Mouse (Mus musculus): ENCODE data around the gene Spock2.
A peak's percentile ranks its signal among the peaks of the same experiment; 100 is the strongest.
"Not testable (repeated sequence)": the region's sequence is repeated elsewhere in the genome, so short reads cannot be mapped to it uniquely, and the experiment has no call there.

Spock2 gene

DNA sequence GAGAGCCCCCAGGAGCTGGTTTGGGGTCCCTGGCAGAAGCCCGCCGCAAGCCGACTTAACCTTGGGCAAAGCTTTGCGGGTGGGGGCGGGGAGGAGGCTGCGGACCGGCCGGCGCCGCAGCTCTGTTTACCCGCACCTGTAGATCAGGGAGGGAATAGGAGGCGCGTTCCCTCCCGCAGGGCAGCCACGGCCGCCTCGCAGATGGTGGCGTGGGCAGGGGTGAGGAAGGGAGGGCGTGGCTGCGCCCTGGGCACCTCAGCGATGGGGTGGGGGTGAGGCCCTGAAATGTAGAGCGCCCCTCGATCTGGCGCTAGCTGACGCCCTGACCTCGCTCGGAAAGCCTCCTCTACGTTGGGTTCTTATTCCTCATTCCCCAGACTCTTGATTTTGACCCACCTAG lies 1.4 kb downstream of the Spock2 start:
- DNase-seq (ENCODE audit: low spot score in 2 of 2) = peak in 1 of 2 experiments; percentile 18

DNA sequence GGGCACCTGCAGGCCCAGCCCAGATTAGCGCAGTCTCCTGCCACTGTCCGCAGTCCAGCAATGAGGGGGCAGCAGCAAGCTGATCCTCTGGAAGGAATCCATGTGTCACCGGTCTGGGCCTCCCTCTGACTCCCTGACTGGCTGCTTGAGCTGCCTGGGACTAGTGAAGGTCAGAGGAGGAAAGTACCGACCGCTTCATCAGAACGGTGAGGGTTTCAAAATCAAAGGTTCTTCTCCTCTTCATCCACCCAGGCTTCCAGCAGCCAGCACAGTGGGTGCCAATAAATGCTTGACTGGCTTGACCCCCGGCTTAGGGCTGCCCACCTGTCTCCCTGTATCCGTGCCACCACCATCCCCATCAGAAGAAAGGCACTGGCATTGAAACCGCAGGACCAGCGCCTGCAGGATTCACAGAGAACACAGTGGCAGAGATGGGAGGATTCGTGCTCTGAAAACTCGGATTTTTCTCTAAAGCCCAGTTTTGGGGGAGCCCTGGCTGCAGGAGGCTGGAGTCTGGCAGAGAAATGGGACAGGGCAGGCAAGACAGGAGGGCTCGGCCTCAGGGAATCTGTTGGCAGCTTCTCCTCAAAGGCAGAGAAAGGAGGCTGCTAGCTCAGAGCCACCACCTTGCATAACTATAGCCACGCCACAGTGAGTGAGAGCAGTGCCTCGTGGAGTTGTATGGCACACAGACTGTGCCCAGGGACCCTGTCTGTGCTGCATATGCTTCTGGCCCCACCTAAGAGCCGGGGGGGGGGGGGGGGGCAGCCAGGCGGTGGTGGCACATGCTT lies 2.5 kb downstream of the Spock2 start:
- no peak for DNase-seq (ENCODE audit: low spot score in 2 of 2)

DNA sequence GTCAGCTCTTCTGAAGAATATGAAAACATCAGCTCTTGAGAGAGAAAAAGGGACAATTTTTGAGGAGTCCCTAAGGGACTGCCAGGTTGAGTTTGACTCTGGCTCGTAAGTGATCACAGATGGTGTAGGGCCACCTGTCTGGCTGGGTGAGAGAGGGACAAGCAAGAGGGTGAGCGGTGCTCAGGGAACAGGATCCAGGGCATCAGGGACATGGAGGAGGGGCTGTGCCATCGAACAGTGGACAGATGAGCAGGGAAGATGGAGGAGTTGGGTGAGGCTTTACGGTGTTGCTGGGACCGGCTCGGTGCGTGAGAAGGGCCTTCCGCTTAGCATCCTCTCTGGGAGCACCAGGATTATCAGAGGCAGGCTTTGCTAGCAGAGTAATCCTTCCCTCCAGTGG lies 3.3 kb downstream of the Spock2 start:
- DNase-seq (ENCODE audit: low spot score in 2 of 2) = no peak

DNA sequence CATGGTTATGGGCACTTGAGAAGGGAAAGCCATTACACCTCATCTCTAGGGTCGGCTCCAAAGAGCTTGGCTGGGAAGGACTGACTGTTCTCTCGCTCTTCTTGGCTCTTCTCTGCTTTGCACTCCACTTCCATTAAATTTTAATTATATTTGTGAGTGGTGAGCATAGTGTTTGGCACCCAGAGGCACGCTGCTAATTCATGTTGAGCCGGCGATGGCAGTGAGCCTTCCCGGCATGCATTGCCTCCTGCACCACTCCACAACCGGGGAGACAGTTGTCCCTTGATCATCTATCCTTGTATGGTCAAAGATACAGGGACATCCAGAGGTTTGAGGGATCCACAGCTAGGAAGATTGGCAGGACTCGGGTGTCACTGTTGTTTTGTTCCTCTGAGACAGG lies 4.0 kb downstream of the Spock2 start:
- no peak for DNase-seq (ENCODE audit: low spot score in 2 of 2)

DNA sequence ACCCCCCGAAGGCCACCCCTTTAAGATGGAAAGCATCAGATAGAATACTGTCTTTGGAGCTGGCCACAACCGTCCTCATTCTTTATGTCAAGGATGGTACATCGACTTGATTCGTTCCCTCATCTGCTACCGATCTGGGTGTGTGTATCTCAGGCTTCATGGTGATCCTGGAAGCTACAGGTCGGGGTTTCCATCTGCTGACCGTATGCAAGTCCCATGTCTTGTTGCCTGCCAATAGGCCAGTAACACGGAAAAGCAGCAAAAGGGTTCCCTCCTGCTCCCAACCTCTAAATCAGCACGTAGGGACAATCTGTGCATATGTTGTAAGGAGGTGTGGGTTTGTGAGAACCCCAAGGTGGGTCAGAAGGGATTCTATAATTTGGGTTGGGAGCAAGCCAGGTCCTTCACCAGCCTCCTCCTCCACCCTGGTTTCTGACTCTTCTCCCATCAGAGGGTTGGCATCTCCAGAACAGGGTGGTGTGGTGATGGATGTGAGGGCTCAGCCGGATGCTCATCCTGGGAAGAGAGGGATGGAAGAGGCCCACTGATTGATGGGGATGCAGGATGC lies 5.0 kb downstream of the Spock2 start:
- DNase-seq (ENCODE audit: low spot score in 2 of 2) = no peak

DNA sequence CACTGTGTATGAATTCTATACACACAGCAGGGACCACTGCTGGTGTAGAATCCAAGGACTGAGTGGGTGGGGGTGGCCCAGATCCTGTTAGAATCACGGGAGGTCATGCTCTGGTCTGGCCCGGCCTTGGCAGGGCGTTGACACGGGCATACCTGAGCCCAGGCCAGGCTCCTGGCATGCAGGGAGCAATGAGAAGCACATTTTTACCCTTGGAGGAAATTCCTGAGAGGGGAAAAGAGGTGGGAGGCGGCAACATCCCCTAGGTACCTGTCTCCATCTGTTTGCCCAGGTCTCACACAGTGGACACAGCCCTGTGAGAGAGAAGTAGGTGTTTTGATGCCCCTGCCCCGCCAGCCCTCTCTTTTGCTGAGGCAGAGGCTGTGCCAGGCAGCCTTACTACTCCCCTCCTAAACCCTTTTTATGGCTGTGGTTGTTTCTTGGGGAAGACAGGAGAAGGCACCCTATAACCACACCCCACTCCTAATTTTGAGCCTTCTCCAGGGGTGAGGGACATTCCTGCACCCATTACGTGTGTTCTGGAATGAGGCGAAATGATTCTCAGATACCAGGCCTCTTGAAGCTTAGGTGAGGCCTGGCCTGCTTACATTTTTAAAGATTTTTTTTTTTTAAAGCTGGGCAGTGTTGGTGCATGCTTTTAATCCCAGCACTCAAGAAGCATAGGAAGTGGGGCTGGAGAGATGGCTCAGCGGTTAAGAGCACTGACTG lies 8.1 kb downstream of the Spock2 start:
- no peak for DNase-seq (ENCODE audit: low spot score in 2 of 2)

DNA sequence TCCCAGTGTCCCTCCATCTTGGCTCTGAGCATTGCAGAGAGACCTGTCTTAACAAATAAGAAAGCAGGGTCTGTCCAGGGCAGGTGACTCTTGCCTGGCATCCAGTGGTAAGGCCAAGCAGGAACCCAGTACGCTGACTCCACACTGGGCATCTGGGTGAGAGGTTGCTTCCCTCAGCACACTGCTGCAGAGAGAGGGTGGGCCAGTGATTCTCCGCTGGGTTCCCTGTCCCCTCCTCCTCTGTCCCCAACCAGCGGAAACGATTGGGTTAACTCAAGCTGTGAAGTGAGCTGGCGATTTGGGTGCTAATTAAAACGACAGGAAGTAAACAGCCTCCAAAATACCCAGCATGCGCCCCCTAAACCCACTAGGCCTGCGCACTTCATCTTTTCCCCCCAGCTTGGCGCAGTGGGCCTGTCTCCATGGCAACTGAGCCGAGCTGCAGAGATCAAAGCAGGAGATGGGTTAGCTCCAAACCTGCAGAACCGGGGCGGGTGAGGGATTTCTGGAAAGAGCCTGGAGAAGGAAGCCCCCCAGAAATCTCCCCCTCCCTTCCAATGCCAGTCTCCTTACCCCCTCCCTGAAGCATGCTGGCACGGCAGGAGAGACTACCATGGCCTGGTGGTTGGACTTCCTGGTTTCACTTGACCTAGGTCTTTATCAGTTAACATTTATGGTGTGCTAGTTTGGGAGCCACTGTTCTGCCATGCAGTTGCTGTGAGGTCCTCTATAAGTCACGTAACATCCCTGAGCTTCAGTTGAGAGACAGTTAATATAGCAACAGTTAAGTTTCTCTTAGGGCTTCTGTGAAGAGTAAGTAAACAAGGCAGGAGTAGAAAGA lies 9.5 kb downstream of the Spock2 start:
- DNase-seq (ENCODE audit: low spot score in 2 of 2) = peak; percentile 49

DNA sequence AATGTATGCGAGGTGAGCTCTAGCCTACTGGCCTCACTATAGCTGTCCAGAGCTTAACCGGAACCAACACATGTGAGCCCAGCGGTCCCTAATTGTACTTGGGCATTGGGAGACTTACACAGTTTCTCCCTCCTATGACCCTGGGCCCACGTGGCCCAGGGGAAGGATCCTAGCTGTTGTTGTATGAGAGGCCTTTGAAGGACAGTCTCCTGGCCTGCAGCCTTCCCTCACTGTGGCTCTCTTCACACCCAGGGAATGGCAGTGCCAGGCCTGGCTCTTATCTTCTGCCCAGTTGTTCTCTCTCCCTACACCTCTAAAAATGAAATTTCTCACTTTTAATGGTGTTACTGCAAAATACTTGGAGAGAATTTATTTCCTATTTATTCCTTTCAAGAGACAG lies 11.0 kb downstream of the Spock2 start:
- no peak for DNase-seq (ENCODE audit: low spot score in 2 of 2)

DNA sequence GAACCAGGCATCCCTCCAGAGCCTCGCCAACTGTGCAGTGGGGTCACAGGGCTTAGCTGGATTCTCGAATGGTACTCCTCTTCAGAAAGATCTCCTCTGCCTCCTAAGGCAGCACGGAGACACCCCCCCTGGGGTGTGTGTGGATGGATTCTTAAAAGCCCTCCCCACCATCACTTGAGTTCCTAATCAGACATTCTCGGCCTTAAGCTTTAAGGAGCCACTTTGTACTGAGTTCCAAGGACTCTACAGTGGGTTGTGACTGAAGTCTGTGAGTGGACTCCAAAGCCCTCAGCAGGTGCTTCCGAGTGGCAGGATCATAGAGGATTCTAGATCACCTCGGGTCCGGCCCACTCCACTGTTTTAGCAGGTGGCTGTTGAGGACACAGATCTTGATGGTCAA lies 12.4 kb downstream of the Spock2 start:
- no peak for DNase-seq (ENCODE audit: low spot score in 2 of 2)

DNA sequence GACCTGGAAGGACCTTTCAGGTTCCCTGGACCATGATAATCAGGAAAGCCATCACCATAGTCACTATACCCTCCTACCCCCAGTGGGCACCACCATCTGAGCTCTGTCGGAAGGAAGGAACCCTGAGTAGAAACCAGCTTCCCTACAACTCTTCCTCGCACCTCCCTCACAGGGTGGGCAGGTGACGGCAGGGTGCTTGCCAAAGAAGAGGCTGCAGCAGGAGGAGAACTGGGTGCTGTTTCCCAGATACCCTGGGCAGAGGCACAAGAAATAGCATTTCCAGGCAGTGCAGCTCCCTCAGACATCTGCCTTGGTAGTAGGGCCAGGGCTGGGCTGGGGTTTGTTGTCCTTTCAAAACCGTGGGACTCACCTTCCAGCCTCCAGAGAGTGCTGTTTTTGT lies 14.6 kb downstream of the Spock2 start:
- no peak for DNase-seq (ENCODE audit: low spot score in 2 of 2)

DNA sequence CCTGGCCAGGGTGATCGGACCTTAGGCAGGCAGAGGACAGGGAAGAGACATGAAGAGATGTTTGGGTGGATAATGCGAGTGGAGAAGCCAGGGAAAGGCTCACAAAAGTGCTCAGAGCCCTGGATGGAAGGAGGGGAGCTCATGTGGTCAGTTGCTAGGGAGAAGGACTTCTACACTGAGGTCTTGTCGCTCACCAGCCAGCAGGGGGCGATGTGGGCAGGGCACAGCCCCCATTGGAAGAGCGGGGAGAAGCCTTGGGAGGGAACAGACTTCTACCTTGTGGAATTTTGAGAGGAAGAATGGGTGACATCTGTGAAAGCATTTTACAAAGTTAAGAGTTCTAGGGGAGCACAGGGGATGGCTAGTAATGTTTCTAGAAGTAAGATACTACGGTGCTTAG lies 18.1 kb downstream of the Spock2 start:
- peak in 1 of 2 experiments; percentile 23 for DNase-seq (ENCODE audit: low spot score in 2 of 2)

DNA sequence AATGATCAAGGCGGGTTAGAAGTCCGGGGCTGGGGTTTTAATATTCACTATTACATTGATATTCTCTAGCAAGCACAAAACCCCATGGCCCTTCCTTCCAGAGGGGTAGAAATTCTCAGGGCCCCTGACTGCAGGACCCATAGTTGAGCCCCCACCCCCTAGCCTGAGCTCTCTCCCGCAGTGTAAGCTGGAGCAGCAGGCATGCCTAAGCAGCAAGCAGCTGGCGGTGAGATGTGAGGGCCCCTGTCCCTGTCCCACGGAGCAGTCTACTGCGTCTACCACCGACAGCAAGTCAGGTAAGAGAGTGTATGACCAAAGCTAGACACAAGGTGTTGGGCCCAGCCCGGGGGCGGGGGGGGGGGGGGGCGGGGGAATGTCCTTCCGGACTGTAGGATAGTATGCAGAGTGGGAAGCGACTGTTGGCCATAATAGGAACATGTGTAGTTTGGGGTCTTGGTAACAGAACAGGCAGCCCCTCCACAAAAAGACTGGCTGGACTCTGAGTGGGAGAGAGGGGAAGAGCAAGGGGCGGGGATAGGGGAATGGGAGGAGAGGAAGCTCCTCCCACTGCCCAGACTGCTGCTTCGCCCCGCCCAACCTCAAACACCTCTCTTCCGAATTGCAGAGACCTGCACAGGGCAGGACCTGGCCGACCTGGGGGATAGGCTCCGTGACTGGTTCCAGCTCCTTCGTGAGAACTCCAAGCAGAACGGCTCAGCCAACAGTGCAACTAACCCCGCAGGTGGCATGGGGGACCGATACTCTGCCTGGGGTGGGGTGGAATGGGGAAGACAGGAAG lies 19.7 kb downstream of the Spock2 start:
- no peak for DNase-seq (ENCODE audit: low spot score in 2 of 2)

DNA sequence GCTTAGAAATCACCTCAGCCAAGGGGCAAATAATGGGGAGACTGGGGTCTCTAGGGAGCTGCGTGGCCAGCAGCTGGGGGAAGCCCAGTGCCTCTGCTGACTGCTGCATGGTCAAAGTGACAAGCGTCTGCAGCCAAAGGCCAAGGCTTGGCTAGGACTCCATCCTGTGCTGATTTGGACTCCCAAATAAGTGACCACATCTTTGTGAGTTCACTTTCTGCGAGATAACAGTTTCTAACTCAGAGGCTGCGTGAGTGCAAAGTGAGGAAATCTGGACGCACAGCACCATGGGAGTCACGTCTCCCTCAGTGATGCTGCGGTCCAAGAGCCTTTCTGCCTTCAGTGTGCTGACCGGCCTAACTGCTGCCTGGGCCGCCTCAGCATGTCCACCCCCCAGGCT lies 22.3 kb downstream of the Spock2 start:
- DNase-seq (ENCODE audit: low spot score in 2 of 2) = no peak

DNA sequence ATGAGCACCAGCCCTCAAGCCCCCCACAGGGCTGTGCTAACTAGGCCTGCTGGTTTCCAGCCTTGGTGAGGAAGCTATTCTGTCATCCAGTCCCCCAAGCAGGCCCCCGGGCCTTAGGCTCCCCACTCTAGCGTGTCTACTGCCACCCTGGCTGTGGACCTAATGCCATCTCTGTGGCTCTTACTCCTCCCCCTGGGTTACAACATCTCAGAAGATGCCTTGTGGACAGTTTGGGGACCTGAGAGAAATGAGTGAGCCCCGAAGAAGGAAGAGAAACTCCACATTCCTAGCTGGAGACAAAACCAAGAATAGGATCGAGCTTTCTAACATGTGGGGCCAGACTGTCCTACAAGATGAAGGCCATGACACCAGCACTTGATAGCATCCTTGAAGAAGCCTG lies 24.5 kb downstream of the Spock2 start:
- no peak for DNase-seq (ENCODE audit: low spot score in 2 of 2)

DNA sequence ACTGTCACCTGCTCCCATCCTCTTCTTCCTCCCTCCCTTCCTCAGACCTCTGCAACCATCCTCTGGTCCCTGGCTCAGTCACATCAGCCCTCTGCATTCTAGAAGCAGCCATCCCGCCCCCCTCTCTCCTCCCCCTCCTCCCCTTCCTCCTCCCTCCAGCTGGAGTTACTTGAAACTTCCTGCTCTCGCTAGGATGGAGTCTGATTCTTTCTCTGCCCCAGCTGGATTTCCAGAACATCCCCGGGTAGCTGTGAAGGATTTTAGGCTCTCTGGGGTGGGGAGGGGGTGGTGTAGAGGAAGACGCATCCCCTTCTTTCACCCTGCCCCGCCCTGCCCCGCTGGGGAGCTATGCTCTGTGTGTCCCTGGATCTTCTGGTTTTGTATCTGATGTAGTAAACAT lies 27.5 kb downstream of the Spock2 start:
- no peak for DNase-seq (ENCODE audit: low spot score in 2 of 2)

DNA sequence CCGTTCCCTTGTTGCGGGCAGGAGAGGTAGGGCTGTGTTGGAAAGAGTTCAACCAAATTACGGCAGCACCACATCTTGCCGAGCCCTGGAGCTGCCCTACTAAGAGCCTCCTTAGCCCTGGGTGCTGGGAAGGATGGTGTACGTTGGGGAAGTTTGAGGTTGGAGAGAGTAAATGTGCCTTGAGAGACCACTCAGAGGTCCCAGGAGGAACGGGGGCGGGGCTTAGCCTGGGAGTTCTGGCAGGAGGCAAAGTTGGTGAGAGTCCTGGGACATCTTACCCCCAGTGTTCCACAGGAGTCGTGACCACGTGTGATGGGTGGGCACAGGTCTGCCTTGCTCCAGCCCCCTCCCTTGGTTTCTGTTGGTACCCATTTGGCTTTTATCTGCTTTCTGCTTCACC lies 28.2 kb downstream of the Spock2 start:
- DNase-seq (ENCODE audit: low spot score in 2 of 2) = no peak

DNA sequence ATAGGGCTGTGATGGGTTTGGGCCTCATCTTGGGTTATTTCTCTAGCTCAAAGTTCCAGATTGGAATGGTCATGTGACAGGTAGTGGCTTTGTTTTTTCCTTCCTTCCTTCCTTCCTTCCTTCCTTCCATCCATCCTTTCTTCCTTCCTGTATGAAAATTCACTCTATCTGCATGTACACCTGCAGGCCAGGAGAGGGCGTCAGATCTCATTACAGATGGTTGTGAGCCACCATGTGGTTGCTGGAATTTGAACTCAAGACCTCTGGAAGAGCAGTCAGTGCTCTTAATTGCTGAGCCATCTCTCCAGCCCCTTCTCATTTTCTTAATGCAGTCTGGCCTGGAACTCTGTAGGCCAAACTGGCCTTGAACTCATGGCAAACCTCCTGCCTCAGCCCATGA lies 30.0 kb downstream of the Spock2 start:
- DNase-seq (ENCODE audit: low spot score in 2 of 2) = not testable (repeated sequence)

DNA sequence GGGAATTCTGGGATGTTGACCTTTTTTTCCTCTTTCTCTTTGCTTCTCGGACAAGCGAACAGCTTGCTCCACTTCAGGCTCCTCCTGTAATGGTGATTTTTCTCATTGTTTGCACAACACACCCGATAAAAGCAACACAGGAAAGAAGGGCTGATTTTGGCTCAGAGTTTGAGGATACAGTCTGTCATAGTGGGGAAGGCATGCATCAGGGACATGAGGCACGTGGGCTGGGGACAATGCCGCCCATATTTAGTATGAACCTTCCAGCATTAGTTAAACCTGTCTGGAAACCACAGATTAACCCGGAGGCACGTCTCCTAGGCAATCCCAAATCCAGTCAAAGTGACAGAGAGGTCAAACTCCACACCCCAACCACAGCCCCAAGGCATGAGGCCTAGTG lies 30.9 kb downstream of the Spock2 start:
- no peak for DNase-seq (ENCODE audit: low spot score in 2 of 2)

DNA sequence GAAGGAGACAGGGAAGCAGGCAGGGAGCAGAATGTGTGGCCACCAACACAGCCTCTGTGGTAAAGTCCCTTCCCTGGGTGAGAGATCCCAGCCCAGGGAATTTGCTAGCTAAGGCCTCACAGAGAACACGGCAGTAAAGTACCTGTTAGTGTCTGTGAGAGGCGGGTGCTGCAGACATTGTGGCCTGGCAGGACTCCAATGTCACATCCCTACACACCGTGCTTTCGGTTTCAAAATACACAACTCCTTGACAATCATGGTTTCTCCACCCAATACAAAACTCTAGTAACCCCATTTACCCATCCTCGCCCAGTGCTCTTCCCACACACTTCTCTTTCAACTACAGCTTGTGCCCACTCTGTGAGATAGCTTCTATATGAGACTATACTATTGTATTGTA lies 32.7 kb downstream of the Spock2 start:
- DNase-seq (ENCODE audit: low spot score in 2 of 2) = no peak

DNA sequence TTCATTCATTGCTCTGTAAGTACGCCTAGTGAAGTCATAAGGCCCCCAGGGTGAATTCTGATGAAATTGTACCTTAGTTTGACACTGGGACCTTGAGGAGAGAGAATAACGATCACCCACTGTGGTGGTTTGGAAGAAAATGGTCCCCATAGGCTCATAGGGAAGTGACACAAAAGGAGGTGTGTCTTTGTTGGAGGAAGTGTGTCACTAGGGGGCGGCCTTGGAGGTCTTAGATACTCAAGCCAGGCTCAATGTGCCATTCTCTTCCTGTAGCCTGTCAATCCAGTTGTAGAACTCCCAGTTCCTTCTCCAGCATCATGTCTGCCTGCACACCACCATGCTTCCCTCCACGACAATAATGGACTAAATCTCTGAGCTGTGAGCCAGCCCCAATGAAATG lies 34.7 kb downstream of the Spock2 start:
- no peak for DNase-seq (ENCODE audit: low spot score in 2 of 2)

DNA sequence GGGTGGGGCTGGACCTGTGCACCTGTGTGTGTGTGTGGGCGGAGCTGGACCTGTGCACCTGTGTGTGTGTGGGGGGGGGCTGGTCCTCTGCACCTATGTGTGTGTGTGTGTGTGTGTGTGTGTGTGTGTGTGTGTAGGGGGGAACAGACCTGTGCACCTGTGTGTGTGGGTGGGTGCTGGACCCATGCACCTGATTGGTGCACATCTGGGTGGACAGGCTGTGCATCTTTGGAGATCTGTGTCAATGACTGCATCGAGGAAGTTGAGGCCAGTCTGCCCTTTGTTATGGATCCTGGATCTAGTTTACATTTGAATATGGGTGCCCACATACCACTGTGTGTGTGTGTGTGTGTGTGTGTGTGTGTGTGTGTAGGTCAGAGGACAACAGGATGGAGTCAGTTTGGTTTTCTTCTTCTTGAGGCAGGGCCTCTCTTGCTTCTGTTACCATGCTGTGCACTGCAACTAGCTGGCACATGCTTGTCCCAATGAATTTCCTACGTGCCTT lies 35.7 kb downstream of the Spock2 start:
- no peak for DNase-seq (ENCODE audit: low spot score in 2 of 2)

Data from spleen, postnatal 36 days (tissue).